Mouse (Mus musculus): ENCODE measurements around the gene Egfem1.

The Egfem1 gene

GRCm38 (mm10) chr3:29081952-29082295 lies at the start of gene Egfem1:
Gene Egfem1 (plus strand): TSS chr3:29082023.
- DNase-seq (ENCODE audit: low read depth): no peak

GRCm38 (mm10) chr3:29033107-29033506 lies 48.7 kb upstream of the Egfem1 start:
- no peak for DNase-seq (ENCODE audit: low read depth)

- peak; percentile 3 for DNase-seq (ENCODE audit: low read depth)
These were observed 45.7 kb upstream of the Egfem1 start for GRCm38 (mm10) chr3:29036146-29036545.

GRCm38 (mm10) chr3:29036620-29037019 lies 45.2 kb upstream of the Egfem1 start:
- DNase-seq (ENCODE audit: low read depth): no peak

GRCm38 (mm10) chr3:29040064-29040463 lies 41.8 kb upstream of the Egfem1 start:
- no peak for DNase-seq (ENCODE audit: low read depth)

- DNase-seq (ENCODE audit: low read depth): no peak
These were observed 35.5 kb upstream of the Egfem1 start for GRCm38 (mm10) chr3:29046281-29046680.

- DNase-seq (ENCODE audit: low read depth): no peak
These were observed 34.4 kb upstream of the Egfem1 start for GRCm38 (mm10) chr3:29047273-29047932.

GRCm38 (mm10) chr3:29063156-29063555 lies 18.7 kb upstream of the Egfem1 start:
- no peak for DNase-seq (ENCODE audit: low read depth)

GRCm38 (mm10) chr3:29068428-29069098 lies 13.3 kb upstream of the Egfem1 start:
- DNase-seq (ENCODE audit: low read depth): no peak

GRCm38 (mm10) chr3:29071315-29071714 lies 10.5 kb upstream of the Egfem1 start:
- no peak for DNase-seq (ENCODE audit: low read depth)

- DNase-seq (ENCODE audit: low read depth): no peak
These were observed 306 bp upstream of the Egfem1 start for GRCm38 (mm10) chr3:29081517-29081916.

- DNase-seq (ENCODE audit: low read depth): no peak
These were observed 623 bp downstream of the Egfem1 start for GRCm38 (mm10) chr3:29082296-29082995.

GRCm38 (mm10) chr3:29082996-29083350 lies 1.1 kb downstream of the Egfem1 start:
- DNase-seq (ENCODE audit: low read depth): no peak

- no peak for DNase-seq (ENCODE audit: low read depth)
These were observed 16.6 kb downstream of the Egfem1 start for GRCm38 (mm10) chr3:29098467-29098866.

- DNase-seq (ENCODE audit: low read depth): no peak
These were observed 24.3 kb downstream of the Egfem1 start for GRCm38 (mm10) chr3:29106016-29106723.

- DNase-seq (ENCODE audit: low read depth): no peak
These were observed 25.3 kb downstream of the Egfem1 start for GRCm38 (mm10) chr3:29107134-29107533.

- DNase-seq (ENCODE audit: low read depth): no peak
These were observed 28.5 kb downstream of the Egfem1 start for GRCm38 (mm10) chr3:29110321-29110720.

- no peak for DNase-seq (ENCODE audit: low read depth)
These were observed 32.7 kb downstream of the Egfem1 start for GRCm38 (mm10) chr3:29114517-29114916.

GRCm38 (mm10) chr3:29117379-29117778 lies 35.6 kb downstream of the Egfem1 start:
- DNase-seq (ENCODE audit: low read depth): no peak

- no peak for DNase-seq (ENCODE audit: low read depth)
These were observed 40.7 kb downstream of the Egfem1 start for GRCm38 (mm10) chr3:29122556-29122955.

- no peak for DNase-seq (ENCODE audit: low read depth)
These were observed 50.5 kb downstream of the Egfem1 start for GRCm38 (mm10) chr3:29132054-29132931.

- no peak for DNase-seq (ENCODE audit: low read depth)
These were observed 52.7 kb downstream of the Egfem1 start for GRCm38 (mm10) chr3:29134509-29134908.

All from fibroblast of lung, adult 2 months (primary cell).